24 mouse cellular contexts compared by ENCODE assay signal in genomic region chr12:15821019-15821418, GRCm38 (mm10).
"Had no signal": no experiment of that assay in that cellular context is flagged by ENCODE, and none has a peak within 500 bp of the region (broad histone marks: within the 10 kb centered on the region; RNA-seq: fewer than 3 reads in every experiment).

No protein-coding gene starts in this region.

- ATAC-seq: hindbrain, postnatal 0 days; intestine, embryonic 16.5 days; liver, embryonic 12.5 days had no signal

- DNase-seq: gastrocnemius, postnatal 14 days; gastrocnemius, postnatal 36 days; heart, postnatal 14 days; heart, postnatal 36 days; kidney, adult 11 months; kidney, adult 8-10 months; kidney, postnatal 14 days; kidney, postnatal 36 days; layer of hippocampus, adult 9-11 months; layer of hippocampus, postnatal 36 days; left cerebral cortex, postnatal 4 days had no signal

- H3K9me3 ChIP-seq: heart, embryonic 13.5 days; heart, embryonic 15.5 days; hindbrain, embryonic 13.5 days; hindbrain, embryonic 15.5 days; kidney, embryonic 15.5 days; limb, embryonic 13.5 days; limb, embryonic 15.5 days; liver, embryonic 12.5 days had no signal

- H3K27ac ChIP-seq: heart, embryonic 13.5 days; heart, embryonic 15.5 days; hindbrain, embryonic 13.5 days; hindbrain, embryonic 15.5 days; hindbrain, postnatal 0 days; kidney, embryonic 15.5 days; kidney, postnatal 0 days; limb, embryonic 13.5 days; limb, embryonic 15.5 days; liver, embryonic 12.5 days; liver, embryonic 14.5 days had no signal

- H3K27me3 ChIP-seq: heart, embryonic 13.5 days; heart, embryonic 15.5 days; hindbrain, embryonic 13.5 days; hindbrain, embryonic 15.5 days; kidney, embryonic 15.5 days; limb, embryonic 13.5 days; limb, embryonic 15.5 days had no signal

- H3K4me3 ChIP-seq: heart, embryonic 13.5 days; heart, embryonic 15.5 days; hindbrain, embryonic 13.5 days; hindbrain, embryonic 15.5 days; kidney, embryonic 15.5 days; limb, embryonic 13.5 days; limb, embryonic 15.5 days; liver, embryonic 12.5 days had no signal

- H3K4me2 ChIP-seq: heart, embryonic 11.5 days; heart, embryonic 13.5 days; heart, embryonic 15.5 days; hindbrain, embryonic 13.5 days; hindbrain, embryonic 15.5 days; kidney, embryonic 15.5 days; limb, embryonic 13.5 days; limb, embryonic 15.5 days; liver, embryonic 12.5 days had no signal

- H3K36me3 ChIP-seq: heart, embryonic 13.5 days; heart, embryonic 15.5 days; hindbrain, embryonic 13.5 days; hindbrain, embryonic 15.5 days; kidney, embryonic 15.5 days; limb, embryonic 13.5 days; limb, embryonic 15.5 days; liver, embryonic 12.5 days had no signal

- H3K9ac ChIP-seq: heart, embryonic 13.5 days; heart, embryonic 15.5 days; hindbrain, embryonic 13.5 days; hindbrain, embryonic 15.5 days; kidney, embryonic 15.5 days; limb, embryonic 13.5 days; limb, embryonic 15.5 days; liver, embryonic 12.5 days; liver, embryonic 14.5 days had no signal
